Mouse (Mus musculus) kidney, adult 2 months (tissue): ENCODE results near the gene Cr2.

Experiments used
- CTCF ChIP-seq: fragments of 200-500 bp; conservative IDR thresholded peaks from 2 replicates; pipeline ENCODE4 v1.5.1; 2011; ENCODE audit warnings: low read depth, mild to moderate bottlenecking, control low read depth, low read length, moderate library complexity, mixed read lengths; ENCODE audit not compliant: insufficient read depth, insufficient read length
- POLR2A ChIP-seq: fragments of 200-500 bp; IDR thresholded peaks from one replicate; pipeline ENCODE4 v1.6.1; 2011; ENCODE audit warnings: low read depth, low read length, control low read depth

DNA sequence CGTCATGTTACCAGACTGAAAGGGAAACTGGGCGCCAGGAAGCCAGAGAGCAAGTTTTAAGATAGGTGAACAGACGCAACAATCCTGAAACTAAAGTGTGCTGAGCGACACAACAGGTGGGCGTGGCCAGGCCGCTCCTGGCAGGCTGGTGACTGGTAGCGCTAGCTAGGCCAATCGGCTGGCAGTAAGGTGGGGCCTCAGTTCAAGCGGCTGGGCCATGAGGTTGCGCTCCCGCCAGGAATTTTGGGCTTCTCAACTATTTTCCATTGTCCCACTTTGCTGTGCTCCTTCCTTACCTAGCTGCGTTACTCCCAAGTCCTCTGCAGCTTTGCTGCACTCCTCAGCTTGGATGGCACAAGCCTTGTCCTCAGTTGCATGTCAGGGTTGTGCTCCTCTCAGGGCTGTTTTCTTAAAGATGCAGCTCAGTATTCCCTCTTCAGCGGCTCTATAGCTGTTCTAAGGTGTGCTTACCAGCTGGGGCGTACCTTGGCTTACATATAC is 84.2 kb downstream of the Cr2 start, which contains the start of gene Cd46:
- TF ChIP-seq CTCF (no peak), POLR2A (no peak)
